Mouse (Mus musculus): ENCODE measurements at regions not wholly inside any gene's neighbourhood (a gene's known extent, or its start where the extent isn't known, plus 50 kb on each side); places are given as distances from the start of the nearest gene placed in this dataset.

DNA sequence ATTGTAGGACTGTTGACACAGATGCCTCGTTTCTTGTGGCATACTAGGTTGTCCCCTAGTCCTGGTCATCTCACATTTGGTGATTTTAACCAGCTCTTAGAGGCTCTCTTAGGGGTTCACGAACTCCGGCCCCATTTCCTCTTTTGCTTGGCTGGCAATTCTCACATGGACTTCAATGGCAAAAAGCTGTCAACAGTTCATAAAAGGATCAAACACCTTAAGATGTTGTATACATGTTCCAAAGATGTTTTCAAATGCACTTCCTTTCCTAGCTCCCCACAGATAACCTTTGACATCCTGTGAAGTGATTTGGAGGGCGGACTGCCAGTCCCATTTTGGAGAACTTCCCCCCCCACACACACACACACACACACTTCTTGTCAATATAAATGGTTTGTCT is 153.7 kb upstream of the Rpl34 start:
- DNase-seq, result no peak

DNA sequence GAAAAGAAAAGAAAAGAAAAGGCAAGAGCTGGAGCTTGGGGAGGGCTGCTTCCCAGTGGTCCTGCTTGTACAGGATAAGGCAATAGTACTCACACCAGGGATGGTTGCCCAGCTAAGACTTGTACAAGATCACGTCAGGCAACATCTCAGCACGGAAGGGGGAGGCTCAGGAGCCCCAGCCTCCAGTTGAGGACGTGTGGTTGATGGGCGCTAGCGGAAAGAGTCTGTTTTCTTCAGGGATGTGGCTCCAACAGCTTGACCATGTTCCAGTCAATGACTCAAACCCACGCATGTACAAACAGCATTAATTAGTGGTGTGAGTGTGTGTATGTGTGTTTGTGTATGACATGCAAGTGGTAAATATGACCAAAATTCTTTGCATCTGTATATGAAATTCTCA is 153.1 kb upstream of the Rpl34 start:
- DNase-seq, result no peak

DNA sequence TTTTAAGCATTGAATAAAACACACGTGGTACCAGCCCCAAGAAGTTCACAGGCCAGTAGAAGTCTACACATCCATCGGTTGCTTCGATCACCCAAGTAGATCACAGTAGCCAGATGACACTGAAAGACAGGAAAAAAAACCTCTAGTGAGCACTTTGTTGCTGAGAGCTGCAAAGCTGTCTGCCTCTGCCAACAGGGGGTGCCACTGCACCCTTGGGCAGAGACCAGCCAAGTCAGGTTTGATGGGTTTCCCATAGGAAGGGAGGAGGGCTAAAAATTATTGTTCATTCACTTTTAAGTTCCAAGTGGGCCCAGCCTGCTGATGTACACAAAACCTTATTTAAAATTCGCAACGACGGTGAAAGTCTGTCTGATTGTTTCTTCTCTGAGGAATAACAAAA is 150.3 kb upstream of the Rpl34 start:
- DNase-seq, result no peak

DNA sequence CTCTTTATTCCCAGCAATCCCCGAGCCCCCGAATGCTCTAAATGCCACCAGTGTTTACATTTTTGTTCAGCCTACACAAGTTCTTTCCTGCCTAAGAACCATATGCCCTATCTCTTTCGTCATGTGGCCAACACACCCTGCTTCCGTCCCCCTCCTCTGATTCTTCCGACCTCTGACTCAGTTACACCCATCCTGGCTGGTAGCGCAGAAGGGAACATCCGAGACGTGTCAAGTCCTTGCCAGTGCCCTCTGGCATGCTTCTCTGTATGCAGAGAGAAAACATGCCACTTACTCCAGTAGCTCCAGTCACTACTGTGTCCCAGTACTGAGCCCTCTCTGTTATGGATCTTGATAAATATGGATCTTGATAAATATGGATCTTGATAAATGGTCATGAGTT is 149.3 kb upstream of the Rpl34 start:
- no peak for DNase-seq

DNA sequence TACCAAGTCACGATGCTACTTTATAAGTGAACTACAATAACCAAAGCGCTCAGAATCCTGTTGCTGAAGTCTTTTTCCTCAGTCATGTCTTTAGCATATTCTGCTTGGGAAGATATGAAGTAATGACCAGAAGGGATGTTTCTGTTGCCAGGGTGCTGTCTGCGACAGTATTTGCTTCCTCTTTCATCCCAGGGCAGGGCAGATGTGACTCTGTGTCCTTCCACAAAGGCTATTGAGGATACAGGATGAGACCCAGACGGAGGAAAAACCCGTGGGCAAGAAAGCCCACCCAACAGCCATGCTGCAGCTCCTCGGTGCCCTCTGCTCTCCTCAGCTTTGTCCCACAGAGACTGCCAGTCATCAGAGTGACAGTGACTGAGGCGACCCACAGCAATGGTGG is 148.6 kb upstream of the Rpl34 start:
- no peak for DNase-seq

DNA sequence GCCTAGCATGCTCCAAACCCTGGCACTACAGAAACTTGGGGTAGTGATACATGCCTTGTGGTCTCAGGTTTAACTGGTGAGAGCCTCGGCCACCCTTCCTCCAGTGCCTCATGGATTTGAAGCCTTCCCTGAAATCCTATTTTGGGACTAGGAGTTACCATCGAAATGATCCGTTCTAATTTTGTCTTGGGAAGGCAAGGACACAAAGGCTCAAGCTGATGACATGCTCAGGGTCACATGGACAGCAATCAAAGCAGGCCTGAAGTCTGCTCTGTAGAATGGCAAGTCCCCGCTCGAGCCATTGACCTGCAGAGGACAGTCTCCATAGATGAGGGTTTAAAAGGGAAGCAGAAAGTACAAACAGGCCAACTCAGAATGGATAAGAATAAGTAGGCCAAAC is 147.8 kb upstream of the Rpl34 start:
- DNase-seq, result no peak

DNA sequence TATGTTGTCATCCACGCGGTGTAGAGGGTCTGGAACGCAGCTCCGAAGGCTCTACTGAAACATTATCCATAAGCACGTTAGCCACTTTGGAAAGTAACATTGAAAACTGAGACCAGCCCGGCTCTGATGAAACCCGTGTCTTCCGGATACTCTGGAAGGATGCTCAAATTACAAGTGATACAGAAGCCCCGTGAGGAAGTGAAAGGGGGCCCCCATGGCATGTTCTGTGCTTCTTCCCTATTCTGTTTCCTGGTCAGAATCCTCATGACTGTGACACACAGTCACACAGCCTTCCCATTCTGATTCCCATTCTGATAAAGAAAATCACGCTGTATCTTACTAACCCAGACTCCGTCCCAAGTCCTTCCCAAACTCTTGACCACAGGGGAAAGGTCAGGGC is 143.5 kb upstream of the Rpl34 start:
- DNase-seq, result no peak

DNA sequence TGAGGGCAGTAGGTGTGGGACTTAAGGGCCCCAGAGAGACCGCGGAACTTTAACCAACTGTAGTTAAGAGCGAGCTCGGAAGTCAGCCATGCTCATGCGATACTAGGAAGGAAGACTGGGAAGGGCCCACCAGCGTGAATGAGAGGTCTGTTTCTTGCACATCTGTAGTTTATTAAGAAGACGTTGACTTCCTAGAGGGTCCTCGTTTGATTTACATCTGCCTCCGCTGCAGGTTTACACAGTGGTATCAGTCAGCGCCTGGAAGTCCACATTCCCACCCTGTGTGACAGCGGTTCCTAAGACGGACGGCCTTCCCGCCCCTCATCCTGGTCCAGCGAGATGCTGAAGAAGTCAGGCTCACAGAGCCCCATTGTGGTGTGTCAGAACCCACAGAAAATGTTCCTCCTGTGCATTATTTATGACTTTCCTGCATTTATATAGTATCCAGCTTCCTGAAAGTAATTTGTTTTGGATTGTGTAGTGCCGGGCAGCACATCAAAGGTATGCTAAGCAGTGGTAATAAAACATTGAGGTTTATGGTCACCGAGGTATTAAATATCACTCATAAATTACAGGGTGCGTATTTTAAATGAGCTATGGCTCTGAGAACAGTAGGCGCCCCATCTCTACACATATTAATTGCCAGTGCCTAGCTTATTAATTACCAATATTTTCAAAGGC is 136.9 kb upstream of the Rpl34 start:
- DNase-seq, result no peak

DNA sequence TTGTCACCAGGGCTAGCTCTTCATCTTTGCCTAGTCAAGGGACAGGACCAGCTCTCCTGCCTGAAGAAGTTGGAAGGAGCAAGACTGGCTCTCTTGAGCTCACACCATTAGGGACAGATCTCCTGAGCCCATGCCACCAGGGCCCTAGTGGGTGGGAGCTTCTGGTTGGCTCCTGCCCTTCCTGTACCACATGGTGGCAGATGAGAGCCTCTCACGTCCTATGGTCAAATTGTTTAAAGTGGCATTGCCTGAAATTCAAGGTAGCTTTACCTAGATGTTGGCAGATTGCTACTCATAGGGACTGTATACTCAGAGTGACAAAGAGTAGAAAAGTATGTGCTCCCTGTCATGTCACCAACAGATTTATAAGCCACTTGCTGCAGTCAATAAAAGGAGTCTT is 134.6 kb upstream of the Rpl34 start:
- DNase-seq, result peak in 1 of 2 experiments; percentile 27

DNA sequence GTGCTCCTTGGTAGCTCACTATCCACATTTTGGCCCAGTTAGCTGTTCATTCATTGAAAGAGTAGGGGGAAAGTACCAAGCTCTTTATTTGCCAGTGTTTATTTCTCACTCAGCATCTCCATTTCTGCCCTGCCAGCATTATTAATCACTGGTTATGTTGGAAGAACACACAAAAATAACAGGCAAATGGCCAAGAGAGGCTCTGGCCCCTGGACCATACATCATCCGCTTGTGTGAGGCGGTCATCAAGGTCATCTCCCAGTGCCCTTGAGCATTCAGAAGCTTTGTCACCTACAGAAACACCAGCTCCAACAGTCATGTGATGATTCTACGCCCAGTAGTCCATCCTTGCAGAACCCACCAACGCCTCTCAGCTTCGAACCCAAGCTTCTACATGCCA is 133.2 kb upstream of the Rpl34 start:
- DNase-seq, result no peak

DNA sequence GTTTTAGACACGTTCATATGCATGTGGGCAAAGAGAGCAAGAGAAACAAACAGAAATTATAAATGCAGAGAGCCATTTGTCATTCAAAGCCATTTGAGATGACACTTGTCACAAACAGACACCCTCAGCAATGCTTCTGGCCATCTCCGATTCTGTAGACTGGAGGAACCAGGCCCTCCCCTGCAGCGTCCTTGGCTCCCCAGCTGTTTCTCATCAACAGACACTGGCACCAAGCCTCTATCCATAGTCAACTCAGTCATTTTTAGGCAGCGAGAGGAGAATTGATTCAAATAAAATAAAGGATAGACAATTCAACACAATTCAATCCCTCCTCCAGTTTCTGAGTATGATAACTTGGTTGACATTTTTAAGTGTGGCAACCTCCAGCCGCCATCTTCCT is 130.1 kb upstream of the Rpl34 start:
- DNase-seq, result no peak

DNA sequence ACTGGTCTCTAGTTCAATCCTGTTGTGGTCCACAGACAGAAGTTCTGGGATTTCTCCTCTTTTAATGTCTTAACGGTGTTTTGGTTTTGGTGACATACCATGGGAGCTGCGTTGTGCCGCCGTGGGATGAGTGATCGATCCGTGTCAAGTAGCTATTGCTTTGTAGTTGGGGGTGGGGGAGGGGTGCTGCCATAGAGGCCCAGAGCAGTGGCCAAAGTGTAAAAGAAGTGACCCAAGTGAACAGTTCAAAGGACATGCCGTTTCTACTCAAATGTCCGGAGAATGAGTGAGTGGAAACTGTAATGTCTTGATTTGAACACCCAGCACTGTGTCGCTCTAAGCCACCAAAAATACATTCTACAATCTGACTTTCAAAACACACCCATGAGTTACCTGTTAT is 123.7 kb upstream of the Rpl34 start:
- no peak for DNase-seq

DNA sequence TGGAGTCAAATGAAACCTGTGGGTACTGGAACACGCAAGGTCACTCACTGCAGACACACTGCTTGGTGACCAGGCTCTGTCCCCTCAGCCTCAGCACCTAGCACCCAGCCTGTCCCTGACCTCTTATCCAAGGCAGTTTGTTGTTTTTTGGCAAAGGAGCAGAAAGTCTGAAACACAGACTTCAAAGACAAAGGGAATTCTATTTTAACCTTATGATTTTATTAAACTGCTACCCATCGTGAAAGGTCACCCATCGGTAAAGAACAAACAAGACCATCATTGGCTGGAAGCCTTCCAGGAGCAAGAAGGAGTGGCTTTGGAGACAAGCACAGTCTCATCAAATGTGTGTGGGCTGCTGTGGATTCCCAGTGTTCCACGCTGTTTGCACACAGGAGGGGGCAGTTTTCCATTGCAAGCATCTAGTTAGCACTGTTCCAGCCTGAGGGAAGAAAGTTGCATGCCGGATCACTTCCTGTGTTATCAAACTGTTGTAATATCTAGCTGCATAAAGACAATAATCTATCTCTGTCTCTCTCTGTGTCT is 120.6 kb upstream of the Rpl34 start:
- DNase-seq, result no peak

DNA sequence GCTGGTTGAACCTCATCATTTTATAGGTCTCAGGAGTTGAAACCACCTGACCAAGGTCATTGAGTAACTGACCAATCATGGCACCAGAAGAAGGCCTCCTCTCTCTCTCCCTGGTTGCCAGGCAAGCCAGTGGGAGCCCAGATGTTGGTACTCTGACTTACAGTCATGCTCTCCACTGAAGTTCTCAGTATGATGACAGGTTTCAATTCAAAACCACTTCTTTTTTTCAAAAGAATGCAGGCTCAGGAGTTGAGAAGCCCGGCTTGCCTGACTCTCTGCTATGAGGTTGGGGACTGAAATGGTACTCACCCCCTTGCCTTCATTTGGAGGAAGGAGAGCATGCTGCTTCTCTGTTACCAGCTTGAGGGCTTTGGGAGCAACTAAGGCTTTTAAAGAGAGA is 111.6 kb upstream of the Rpl34 start:
- no peak for DNase-seq

DNA sequence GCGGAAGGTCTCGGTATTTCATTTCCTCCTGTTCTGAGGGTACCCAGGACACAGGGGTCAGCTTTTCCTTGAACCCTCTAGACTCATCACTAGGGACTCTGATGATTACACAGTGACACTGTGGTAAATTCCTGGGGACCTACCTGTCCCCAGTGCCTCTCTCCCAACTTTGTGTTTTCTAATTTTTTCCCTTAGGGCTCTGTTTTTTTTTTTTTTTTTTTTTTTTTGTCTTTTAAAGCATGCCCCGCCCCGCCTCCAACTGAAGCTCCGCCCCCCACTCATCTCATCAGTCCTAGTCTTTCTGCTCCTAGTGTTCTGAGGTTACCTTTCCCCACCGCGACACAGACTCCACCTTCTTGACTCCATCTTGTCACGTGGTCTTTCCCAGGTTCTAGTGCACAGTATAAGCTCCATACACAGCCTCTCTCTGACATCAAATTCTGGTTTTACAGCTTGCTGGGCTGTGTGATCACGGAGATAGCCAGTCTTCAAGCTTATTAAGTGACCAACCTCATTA is 109.8 kb upstream of the Rpl34 start:
- DNase-seq, result no peak

DNA sequence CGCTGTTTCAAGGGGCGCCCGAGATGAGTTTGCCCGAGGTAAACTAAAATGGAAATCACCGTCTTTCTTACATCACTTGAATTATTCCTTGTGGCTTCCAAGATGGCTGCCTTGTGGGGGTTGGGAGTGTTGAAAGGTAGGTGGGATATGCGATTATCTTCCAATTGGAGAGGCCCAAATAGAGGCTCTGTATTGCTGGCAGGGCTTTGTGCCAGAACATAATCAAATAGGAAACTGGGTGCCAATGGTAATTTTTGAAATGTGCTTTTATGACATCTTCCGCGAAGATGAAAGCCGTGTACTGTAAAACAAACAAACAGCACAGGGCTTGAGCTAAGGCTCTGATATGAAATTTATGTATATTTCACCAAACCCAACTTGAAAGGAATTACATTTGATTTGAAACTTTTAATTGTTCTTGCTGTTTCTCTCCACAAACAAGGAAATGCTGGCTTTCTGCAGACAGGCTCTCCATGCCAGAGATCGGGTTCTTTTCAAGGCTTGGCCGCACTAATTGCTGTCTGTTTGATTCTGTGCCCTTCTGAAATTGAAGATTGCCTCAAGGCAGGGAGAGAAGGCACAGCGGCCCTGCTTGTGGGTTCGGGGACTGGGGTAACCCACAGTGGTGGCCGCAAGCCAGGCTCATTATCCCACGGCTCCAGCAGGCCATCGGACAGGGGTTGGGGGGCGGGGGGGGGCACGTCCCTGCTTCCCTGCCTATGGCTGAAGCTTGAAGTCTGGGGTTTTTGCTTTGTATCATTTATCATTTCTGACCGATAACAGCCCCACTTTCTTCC is 108.6 kb upstream of the Rpl34 start:
- DNase-seq, result no peak

DNA sequence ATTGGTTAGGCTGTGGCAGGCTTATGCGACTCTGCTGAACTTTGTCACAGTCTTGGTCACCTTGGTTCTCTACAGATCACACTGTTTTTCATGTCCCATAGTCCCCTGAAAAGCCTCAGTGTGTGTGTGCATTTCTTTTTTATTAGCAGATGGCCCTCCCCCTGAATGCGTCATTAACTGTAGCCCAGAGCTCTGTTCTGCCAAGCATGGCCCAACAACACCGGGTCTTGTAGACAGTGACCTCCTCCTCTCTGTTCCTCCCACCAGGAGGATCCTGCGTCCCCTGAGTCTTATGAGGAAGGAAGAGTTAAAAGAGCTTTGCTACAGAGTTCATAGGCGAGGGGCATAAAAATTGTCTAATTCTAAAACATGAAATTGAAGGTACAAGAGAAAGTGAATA is 103.5 kb upstream of the Rpl34 start:
- no peak for DNase-seq

DNA sequence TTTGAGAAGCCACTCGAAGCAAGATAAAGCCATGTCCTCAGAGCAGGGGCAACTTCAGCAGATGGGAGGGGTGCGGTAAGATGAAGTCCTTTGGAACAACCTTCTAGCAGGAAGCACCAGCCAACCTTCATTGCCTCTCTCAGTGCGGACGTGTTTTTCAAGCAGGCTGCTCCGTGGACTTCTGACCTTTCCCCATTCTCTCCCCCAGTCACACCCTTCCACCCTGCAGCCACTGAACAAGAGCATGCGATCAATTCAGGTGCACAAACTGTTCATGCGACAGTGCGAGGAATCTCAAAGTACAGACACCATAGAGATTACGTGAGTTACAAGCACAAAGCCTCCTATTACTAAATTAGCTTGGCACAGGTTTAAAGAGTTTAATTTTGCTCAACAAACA is 102.9 kb upstream of the Rpl34 start:
- DNase-seq, result peak in 1 of 2 experiments; percentile 39

DNA sequence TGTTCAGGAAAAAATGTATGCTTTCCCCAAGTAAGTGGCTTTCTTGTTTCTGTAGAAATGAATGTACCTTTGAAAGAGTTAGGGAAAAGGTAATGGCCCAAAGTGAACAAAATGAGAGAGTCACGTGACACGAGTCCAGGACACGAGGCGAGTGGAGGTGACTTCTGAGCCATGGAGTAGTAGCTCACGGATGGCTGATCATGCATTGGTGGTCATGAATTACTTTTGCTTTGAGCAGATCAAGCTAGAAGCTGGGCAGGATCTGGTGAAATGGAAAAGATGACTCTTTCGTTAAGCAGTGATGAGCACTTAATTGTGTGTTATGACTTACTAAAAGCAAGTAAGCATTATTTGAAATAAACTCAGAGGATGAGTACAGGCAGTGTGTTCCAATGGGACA is 101.6 kb upstream of the Rpl34 start:
- peak; percentile 24 to 61 for DNase-seq

DNA sequence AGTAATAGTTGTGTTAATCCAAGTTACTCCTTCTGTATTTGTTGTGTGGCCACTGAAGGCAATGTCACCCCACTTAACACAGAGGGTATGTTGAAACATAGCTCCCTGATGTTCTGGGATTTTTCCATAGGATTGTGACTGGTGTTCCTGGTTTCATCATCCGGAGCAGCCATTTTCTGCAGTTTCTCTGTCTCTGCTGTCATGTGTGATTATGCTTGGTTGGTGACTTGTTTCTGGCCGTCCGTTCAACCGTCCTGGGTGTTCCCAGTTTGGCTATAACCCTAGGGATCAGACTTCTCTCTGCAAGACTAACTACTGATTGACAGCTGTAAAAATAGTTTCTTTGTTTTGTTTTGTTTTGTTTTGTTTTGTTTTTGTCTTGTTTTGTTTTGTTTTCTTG is 98.1 kb upstream of the Rpl34 start:
- no peak for DNase-seq

DNA sequence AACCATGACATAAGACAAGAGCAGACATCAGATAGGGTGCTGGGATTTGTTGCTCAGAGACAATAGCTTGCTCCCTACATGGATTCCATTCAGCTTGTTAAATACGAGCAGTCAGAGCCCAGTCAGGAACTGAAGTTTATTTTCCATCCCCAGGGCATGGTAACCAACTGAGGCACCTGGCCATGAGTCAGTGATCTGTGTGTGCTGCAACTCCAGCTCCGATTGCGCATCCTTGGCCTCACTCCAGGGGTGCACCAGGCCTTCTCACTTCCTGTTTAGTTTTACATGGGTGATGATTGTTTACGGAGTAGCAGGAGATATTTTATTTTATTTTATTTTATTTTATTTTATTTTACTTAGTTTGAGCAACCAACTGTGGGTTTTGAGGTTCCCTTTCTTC is 97.7 kb upstream of the Rpl34 start:
- peak in 1 of 2 experiments; percentile 34 for DNase-seq

DNA sequence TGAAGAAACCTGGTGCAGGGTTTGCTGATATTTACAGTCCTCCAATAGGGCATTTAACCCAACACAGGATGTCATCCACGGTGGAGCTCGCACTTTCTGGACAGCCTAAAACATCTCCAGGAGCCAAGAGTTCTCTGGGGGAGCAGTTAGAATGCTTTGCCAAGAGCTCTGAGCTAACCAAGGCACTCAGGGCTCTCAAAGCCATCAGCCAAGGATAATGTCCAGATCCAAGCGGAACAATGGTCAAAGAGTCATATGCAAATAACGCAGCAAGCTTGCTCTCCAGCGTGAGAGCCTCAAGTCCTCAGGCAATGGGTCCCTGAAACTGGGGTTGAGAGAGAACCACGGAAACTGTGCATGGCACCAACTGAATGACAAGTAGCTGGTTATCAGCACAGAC is 96.8 kb upstream of the Rpl34 start:
- DNase-seq, result no peak

DNA sequence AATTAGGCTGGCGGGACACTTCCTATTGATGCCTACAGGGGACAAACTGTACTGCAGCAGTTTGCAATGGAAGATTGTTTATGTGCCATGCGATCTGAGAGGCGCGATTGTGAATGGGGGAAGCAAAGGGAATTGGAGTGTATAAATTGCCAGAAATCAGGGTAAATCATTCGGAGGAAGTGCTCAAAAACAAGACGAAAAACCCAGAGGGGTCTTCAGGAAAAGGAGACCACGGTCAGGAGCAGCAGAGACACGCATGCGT is 89.6 kb upstream of the Rpl34 start:
- DNase-seq, result no peak

DNA sequence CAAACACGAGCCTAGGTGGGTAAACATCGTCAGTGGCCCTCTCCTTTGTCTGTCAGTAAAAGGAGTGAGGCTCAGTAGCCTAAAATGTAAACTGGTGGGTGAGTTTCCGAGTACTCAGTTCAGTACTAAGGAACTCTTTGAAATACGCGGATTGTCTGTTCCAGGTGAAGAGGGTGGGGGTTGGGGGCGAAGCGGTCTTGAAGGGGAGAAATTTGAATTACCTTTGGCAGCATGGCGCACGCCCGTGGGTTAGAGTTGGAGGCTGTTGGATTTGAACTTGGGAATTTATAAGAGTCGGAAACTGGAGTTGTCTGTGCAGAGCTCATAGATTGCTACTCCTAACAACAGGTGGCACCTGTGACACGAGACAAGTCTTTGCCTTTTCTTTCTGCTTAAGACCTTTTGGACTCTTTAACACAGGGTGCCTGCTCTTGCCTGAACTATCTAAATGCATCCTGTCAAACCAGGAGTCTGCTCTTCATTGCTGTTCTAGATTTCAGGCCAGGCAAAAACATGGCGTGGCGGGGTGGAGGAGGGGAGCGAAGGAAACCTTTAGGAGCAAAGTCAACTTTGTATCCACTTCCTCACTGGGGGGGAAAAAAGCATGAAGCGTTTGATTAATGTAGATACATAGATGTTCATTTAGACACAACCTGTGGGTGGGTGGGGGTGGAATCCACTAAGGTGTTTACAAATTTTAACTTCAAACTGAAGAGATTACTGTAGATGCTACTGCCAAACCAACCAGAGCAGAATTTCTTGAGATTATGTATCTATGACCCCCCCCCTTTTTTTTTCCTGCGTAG is 89.0 kb upstream of the Rpl34 start:
- no peak for DNase-seq
